Mouse (Mus musculus) cerebellum, adult 2 months (tissue): ENCODE results near the gene Mrps11. TPM values are rescaled to one million over a fixed set of nuclear protein-coding genes. Genes with fewer than 3 reads are reported as not detected.

Experiments
- DNase-seq, 2 experiments: peaks; one replicate each; pipeline ENCODE4 v3.0.0; 2021
- H3K27ac ChIP-seq: fragments of 200-500 bp; 2 replicates; pipeline ENCODE4 v1.5.1; 2012; ENCODE audit warnings: low read length, control low read depth, inconsistent platforms; ENCODE audit not compliant: insufficient read depth
- H3K27me3 ChIP-seq: fragments of 200-500 bp; 2 replicates; pipeline ENCODE4 v1.6.1; 2012; ENCODE audit warnings: inconsistent platforms, mild to moderate bottlenecking, low read length, moderate library complexity; ENCODE audit not compliant: control insufficient read depth, insufficient read depth
- H3K4me1 ChIP-seq: fragments of 200-500 bp; 2 replicates; pipeline ENCODE4 v1.6.1; 2011; ENCODE audit warnings: low read length; ENCODE audit not compliant: control insufficient read depth, insufficient read depth
- H3K4me3 ChIP-seq: fragments of 200-500 bp; replicated peaks from 2 replicates; pipeline ENCODE3; 2011; ENCODE audit warnings: mild to moderate bottlenecking, low read depth, low read length, control low read depth; ENCODE audit not compliant: insufficient read depth
- CTCF ChIP-seq: fragments of 200-500 bp; IDR thresholded peaks from 2 replicates; pipeline ENCODE4 v1.5.1; 2011; ENCODE audit warnings: low read depth, mild to moderate bottlenecking, control low read depth, low read length, moderate library complexity, borderline replicate concordance; ENCODE audit not compliant: insufficient read depth
- POLR2A ChIP-seq: fragments of 200-500 bp; IDR thresholded peaks from 2 replicates; pipeline ENCODE4 v1.6.1; 2011; ENCODE audit warnings: low read length, control low read depth, borderline replicate concordance; ENCODE audit not compliant: insufficient read depth
- WGBS: fragments of 180-500 bp; shearing (Covaris S2); methylation state at CpG from one replicate; pipeline ENCODE4 v1.1.7; 2018; 5-methylcytosine and 5-hydroxymethylcytosine counted together
- polyA plus RNA-seq: library from polyadenylated mRNA; depleted of rRNA; stranded (reverse); fragments of >200 nt; gene quantifications from 2 replicates; pipeline ENCODE4 v1.2.3, GENCODE M21; 2012; rRNA removed

Gene Mrps11
- 79.1 and 83.0 TPM in 2 replicates for polyA plus RNA-seq

- peak; percentile 86 to 88 for DNase-seq
- 0 out of 2 replicates have a peak, but pooled peaks cover 3% of the 10 kb centered on the region for H3K4me1 ChIP-seq
- TF ChIP-seq POLR2A = peak; percentile 35; the same call in 1 of the 2 replicates
- TF ChIP-seq CTCF = no peak
- H3K27ac ChIP-seq = peak within 1 kb of the TSS; percentile 49
- peak within 1 kb of the TSS; percentile 95 for H3K4me3 ChIP-seq
- no peaks in the 10 kb centered on the region for H3K27me3 ChIP-seq
- WGBS = under 1% methylated on average over 44 of the region's 44 CpGs
Measured at GRCm38 (mm10) chr7:78782639-78783581, at the start of gene Mrps11, which contains the start of gene Mrpl46. TSS of gene Mrps11 (plus strand) at chr7:78783119. TSS of gene Mrpl46 (minus strand) at chr7:78783531.

- Histone ChIP-seq H3K27me3 (no peaks in the 10 kb centered on the region), H3K4me3 (no peak overlapping the region), H3K27ac (no peak overlapping the region), H3K4me1 (no peaks in the 10 kb centered on the region)
- TF ChIP-seq CTCF (no peak), POLR2A (no peak)
- DNase-seq = no peak
- 96% methylated on average over 6 of the region's 6 CpGs for WGBS
Measured at GRCm38 (mm10) chr7:78737196-78737595, 45.7 kb upstream of the Mrps11 start.

- WGBS = 87% methylated on average over 5 of the region's 5 CpGs
- Histone ChIP-seq H3K27ac (no peak within 1 kb of the TSS), H3K4me3 (no peak within 1 kb of the TSS), H3K4me1 (no peaks in the 10 kb centered on the region), H3K27me3 (no peaks in the 10 kb centered on the region)
- DNase-seq = no peak
- no peak for TF ChIP-seq CTCF
- TF ChIP-seq POLR2A = no peak
Measured at GRCm38 (mm10) chr7:78737614-78738210, 45.2 kb upstream of the Mrps11 start, which contains the start of gene Ntrk3. TSS of gene Ntrk3 (minus strand) at chr7:78738012.

GRCm38 (mm10) chr7:78739351-78740000 lies 43.4 kb upstream of the Mrps11 start:
- no peak for TF ChIP-seq CTCF
- no peak for TF ChIP-seq POLR2A
- no peak for DNase-seq
- 92% methylated on average over 8 of the region's 8 CpGs for WGBS
- H3K27me3 ChIP-seq = no peaks in the 10 kb centered on the region
- no peak overlapping the region for H3K4me3 ChIP-seq
- H3K4me1 ChIP-seq = no peaks in the 10 kb centered on the region
- H3K27ac ChIP-seq = no peak overlapping the region

GRCm38 (mm10) chr7:78743731-78744385 lies 39.1 kb upstream of the Mrps11 start:
- Histone ChIP-seq H3K27me3 (no peaks in the 10 kb centered on the region), H3K4me1 (no peaks in the 10 kb centered on the region), H3K4me3 (no peak overlapping the region), H3K27ac (no peak overlapping the region)
- TF ChIP-seq POLR2A = no peak
- no peak for TF ChIP-seq CTCF
- 81% methylated on average over 5 of the region's 5 CpGs for WGBS
- DNase-seq = no peak

GRCm38 (mm10) chr7:78752961-78753360 lies 30.0 kb upstream of the Mrps11 start:
- no peaks in the 10 kb centered on the region; the same call in 1 of the 2 replicates for H3K27me3 ChIP-seq

GRCm38 (mm10) chr7:78753752-78754457 lies 29.0 kb upstream of the Mrps11 start:
- WGBS = 69% methylated on average over 7 of the region's 7 CpGs
- no peak overlapping the region for H3K27ac ChIP-seq
- no peak for DNase-seq
- no peaks in the 10 kb centered on the region; the same call in 1 of the 2 replicates for H3K27me3 ChIP-seq
- TF ChIP-seq CTCF (no peak), POLR2A (no peak)
- H3K4me3 ChIP-seq = no peak overlapping the region
- no peaks in the 10 kb centered on the region; the same call in 1 of the 2 replicates for H3K4me1 ChIP-seq

More at GRCm38 (mm10) chr7:78752961-78753360, 30.0 kb upstream of the Mrps11 start:
- no peak for DNase-seq
- TF ChIP-seq POLR2A = no peak
- no peak for TF ChIP-seq CTCF
- WGBS = 90% methylated on average over 4 of the region's 4 CpGs
- no peak overlapping the region for H3K4me3 ChIP-seq
- no peak overlapping the region for H3K27ac ChIP-seq
- H3K4me1 ChIP-seq = no peaks in the 10 kb centered on the region; the same call in 1 of the 2 replicates
